Mouse (Mus musculus) intestine, postnatal 0 days (tissue): ENCODE measurements around the gene Pcsk7. TPM values are rescaled to one million over a fixed set of nuclear protein-coding genes. Genes with fewer than 3 reads are reported as not detected.

Experiments used
- ATAC-seq: fragments of 200-750 bp; cut with Nextera tagmentation; 2 replicates; pipeline ENCODE4 v1.8.0; 2017; ENCODE audit warnings: mild to moderate bottlenecking, moderate TSS enrichment, moderate library complexity
- H3K27ac ChIP-seq: fragments of 300-500 bp; sonication (generic); 2 replicates; pipeline ENCODE4 v1.5.1; 2014; ENCODE audit warnings: mild to moderate bottlenecking, low read depth, low read length, moderate library complexity
- H3K27me3 ChIP-seq: fragments of 300-500 bp; sonication (generic); replicated peaks from 2 replicates; pipeline ENCODE4 v1.6.1; 2014; ENCODE audit warnings: low read length, mixed read lengths; ENCODE audit not compliant: control insufficient read depth, insufficient read depth
- H3K36me3 ChIP-seq: fragments of 300-500 bp; sonication (generic); 2 replicates; pipeline ENCODE4 v1.6.1; 2014; ENCODE audit warnings: mild to moderate bottlenecking, moderate library complexity; ENCODE audit not compliant: control insufficient read depth, insufficient read depth
- H3K4me1 ChIP-seq: fragments of 300-500 bp; sonication (generic); replicated peaks from 2 replicates; pipeline ENCODE4 v1.6.1; 2014; ENCODE audit warnings: antibody characterized with exemption, low read length, mixed read lengths; ENCODE audit not compliant: control insufficient read depth, insufficient read depth
- H3K4me2 ChIP-seq: fragments of 300-500 bp; sonication (generic); replicated peaks from 2 replicates; pipeline ENCODE4 v1.6.1; 2014; ENCODE audit warnings: low read depth, mild to moderate bottlenecking, moderate library complexity
- H3K4me3 ChIP-seq: fragments of 300-500 bp; sonication (generic); 2 replicates; pipeline ENCODE4 v1.5.1; 2014; ENCODE audit warnings: low read depth, low read length
- H3K9ac ChIP-seq: fragments of 300-500 bp; sonication (generic); 2 replicates; pipeline ENCODE4 v1.6.1; 2014; ENCODE audit warnings: mild to moderate bottlenecking, low read depth, low read length
- H3K9me3 ChIP-seq: fragments of 300-500 bp; sonication (generic); 2 replicates; pipeline ENCODE4 v1.6.1; 2016; ENCODE audit warnings: mixed run types; ENCODE audit not compliant: control insufficient read depth
- CTCF ChIP-seq: sonication (generic); IDR thresholded peaks from 2 replicates; pipeline ENCODE4 v1.5.1; 2016; ENCODE audit warnings: low read depth, mild to moderate bottlenecking, control low read depth, antibody characterized with exemption, moderate library complexity
- WGBS: fragments of 180-500 bp; shearing (Covaris S2); extraction: QIAGEN DNeasy Blood & Tissue Kit; methylation state at CpG from one replicate; pipeline ENCODE4 v1.1.7; 2014; 5-methylcytosine and 5-hydroxymethylcytosine counted together
- polyA plus RNA-seq: library from polyadenylated mRNA; unstranded; fragments of >200 nt; fragmentation: Nextera tagmentation; extraction: Ambion mirVana; gene quantifications from 2 replicates; pipeline ENCODE4 v1.2.1, GENCODE M21; 2015

The Pcsk7 gene
- polyA plus RNA-seq, 1 experiment from 2014 or later: 16.9 TPM

- peak overlapping the region; percentile 35; the same call in 1 of the 2 replicates for H3K27ac ChIP-seq
- TF ChIP-seq CTCF: no peak
- peaks cover 86% of the 10 kb centered on the region for H3K36me3 ChIP-seq
These were observed 11.0 kb downstream of the Pcsk7 start for GRCm38 (mm10) chr9:45917041-45917934.

GRCm38 (mm10) chr9:45919895-45920294 lies 13.6 kb downstream of the Pcsk7 start:
- Histone ChIP-seq H3K4me2 (no peak overlapping the region), H3K27ac (peak overlapping the region; percentile 41; the same call in 1 of the 2 replicates), H3K4me3 (no peak overlapping the region), H3K9ac (no peak overlapping the region), H3K9me3 (no peaks in the 10 kb centered on the region), H3K27me3 (no peaks in the 10 kb centered on the region), H3K36me3 (peaks cover 81% of the 10 kb centered on the region), H3K4me1 (no peaks in the 10 kb centered on the region)
- 56% methylated on average over 1 of the region's 1 CpGs for WGBS
- ATAC-seq: peak; percentile 46; the same call in 1 of the 2 replicates
- no peak for TF ChIP-seq CTCF

More at GRCm38 (mm10) chr9:45917041-45917934, 11.0 kb downstream of the Pcsk7 start:
- ATAC-seq: no peak
- WGBS: 79% methylated on average over 5 of the region's 5 CpGs
- H3K4me3 ChIP-seq: no peak overlapping the region
- no peaks in the 10 kb centered on the region for H3K4me1 ChIP-seq
- no peaks in the 10 kb centered on the region for H3K9me3 ChIP-seq
- no peaks in the 10 kb centered on the region for H3K27me3 ChIP-seq
- no peak overlapping the region for H3K9ac ChIP-seq
- no peak overlapping the region for H3K4me2 ChIP-seq

- no peak for TF ChIP-seq CTCF
- no peak overlapping the region for H3K4me3 ChIP-seq
- no peak overlapping the region; the same call in 1 of the 2 replicates for H3K27ac ChIP-seq
- no peaks in the 10 kb centered on the region for H3K9me3 ChIP-seq
- no peak overlapping the region for H3K4me2 ChIP-seq
- H3K36me3 ChIP-seq: peaks cover 68% of the 10 kb centered on the region
- no peaks in the 10 kb centered on the region for H3K27me3 ChIP-seq
- 89% methylated on average over 5 of the region's 5 CpGs for WGBS
- H3K9ac ChIP-seq: no peak overlapping the region
- ATAC-seq: no peak
- H3K4me1 ChIP-seq: no peaks in the 10 kb centered on the region
These were observed 23.0 kb downstream of the Pcsk7 start for GRCm38 (mm10) chr9:45929285-45929684.

- ATAC-seq: no peak
- Histone ChIP-seq H3K9me3 (no peaks in the 10 kb centered on the region), H3K4me1 (no peaks in the 10 kb centered on the region), H3K27me3 (no peaks in the 10 kb centered on the region), H3K4me3 (peak overlapping the region; percentile 16; the same call in 1 of the 2 replicates), H3K36me3 (peaks cover 46% of the 10 kb centered on the region), H3K9ac (no peak overlapping the region), H3K27ac (peak overlapping the region; percentile 42; the same call in 1 of the 2 replicates), H3K4me2 (peak overlapping the region; percentile 35)
- no peak for TF ChIP-seq CTCF
- WGBS: 42% methylated on average over 1 of the region's 1 CpGs
These were observed 25.7 kb downstream of the Pcsk7 start for GRCm38 (mm10) chr9:45931958-45932357.

GRCm38 (mm10) chr9:45932571-45933415 lies 26.5 kb downstream of the Pcsk7 start:
- H3K4me1 ChIP-seq: no peaks in the 10 kb centered on the region
- H3K9me3 ChIP-seq: no peaks in the 10 kb centered on the region
- 39% methylated on average over 11 of the region's 11 CpGs for WGBS
- peak overlapping the region; percentile 16 for H3K4me3 ChIP-seq
- H3K27me3 ChIP-seq: no peaks in the 10 kb centered on the region
- H3K27ac ChIP-seq: peak overlapping the region; percentile 67
- peaks cover 40% of the 10 kb centered on the region for H3K36me3 ChIP-seq
- peak overlapping the region; percentile 35 for H3K4me2 ChIP-seq
- TF ChIP-seq CTCF: no peak
- H3K9ac ChIP-seq: no peak overlapping the region
- peak; percentile 36; the same call in 1 of the 2 replicates for ATAC-seq
